Mouse (Mus musculus) mouse embryonic stem cell (cell line): ENCODE results near the gene Gm5294.

Experiments
- in situ Hi-C, 2 experiments: fragments of 300-500 bp; cut with MboI; formaldehyde crosslinking; loops; 1 replicate in 1 of 2; 3 replicates in 1 of 2; pipeline ENCODE4 v1.14.3; 2019 to 2020; ENCODE audit warnings: low sequenced_read_pairs in 2 of 2, low pct_unique_long_range_greater_than_20kb in 1 of 2, mixed read lengths in 1 of 2; ENCODE audit not compliant: unreplicated experiment in 1 of 2

The Gm5294 gene

GRCm38 (mm10) chr5:138819780-138820179, at the start of gene Gm5294:
Gene Gm5294 (plus strand): TSS chr5:138820080.
- in situ Hi-C loops = no loop called here

DNA sequence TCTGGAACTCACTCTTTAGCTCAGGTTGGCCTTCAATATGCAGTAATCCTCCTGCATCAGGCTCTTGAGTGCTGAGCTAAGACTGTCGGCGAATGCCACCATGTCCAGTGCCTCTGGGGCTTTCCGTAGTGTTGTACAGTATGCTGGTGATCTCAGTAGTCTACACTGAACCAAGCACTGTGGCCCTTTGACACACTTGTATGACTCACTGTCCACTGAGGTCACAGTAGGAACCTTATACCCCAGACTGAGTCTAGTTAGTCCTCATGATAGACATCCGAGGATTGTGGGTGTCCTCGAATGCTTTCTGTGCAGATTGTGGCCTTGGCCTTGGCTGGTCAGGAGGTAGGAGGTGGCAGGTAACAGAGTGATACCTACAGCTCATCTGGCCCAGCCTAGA, 44.8 kb upstream of the Gm5294 start:
- in situ Hi-C loops = no loop called here

DNA sequence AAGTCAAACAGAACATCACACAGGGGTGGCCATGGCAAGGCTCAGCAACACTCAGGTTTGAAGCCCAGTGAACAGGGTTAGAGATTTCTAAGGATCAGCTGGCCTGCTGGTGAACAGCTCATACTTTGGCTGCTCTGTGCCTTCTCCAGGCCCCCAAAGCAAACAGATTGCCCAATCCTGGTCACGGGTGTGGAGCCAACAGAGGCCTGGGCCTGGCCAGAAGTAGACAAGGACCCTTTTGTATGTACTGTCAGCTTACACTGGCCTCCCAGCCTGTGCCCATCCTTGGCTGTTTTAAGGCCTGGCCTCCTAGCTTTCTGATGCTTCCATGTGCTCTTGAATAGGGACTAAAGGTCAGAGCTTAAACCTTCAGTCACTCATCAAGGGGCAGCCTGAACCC, 43.5 kb upstream of the Gm5294 start:
- in situ Hi-C loops = no loop called here

DNA sequence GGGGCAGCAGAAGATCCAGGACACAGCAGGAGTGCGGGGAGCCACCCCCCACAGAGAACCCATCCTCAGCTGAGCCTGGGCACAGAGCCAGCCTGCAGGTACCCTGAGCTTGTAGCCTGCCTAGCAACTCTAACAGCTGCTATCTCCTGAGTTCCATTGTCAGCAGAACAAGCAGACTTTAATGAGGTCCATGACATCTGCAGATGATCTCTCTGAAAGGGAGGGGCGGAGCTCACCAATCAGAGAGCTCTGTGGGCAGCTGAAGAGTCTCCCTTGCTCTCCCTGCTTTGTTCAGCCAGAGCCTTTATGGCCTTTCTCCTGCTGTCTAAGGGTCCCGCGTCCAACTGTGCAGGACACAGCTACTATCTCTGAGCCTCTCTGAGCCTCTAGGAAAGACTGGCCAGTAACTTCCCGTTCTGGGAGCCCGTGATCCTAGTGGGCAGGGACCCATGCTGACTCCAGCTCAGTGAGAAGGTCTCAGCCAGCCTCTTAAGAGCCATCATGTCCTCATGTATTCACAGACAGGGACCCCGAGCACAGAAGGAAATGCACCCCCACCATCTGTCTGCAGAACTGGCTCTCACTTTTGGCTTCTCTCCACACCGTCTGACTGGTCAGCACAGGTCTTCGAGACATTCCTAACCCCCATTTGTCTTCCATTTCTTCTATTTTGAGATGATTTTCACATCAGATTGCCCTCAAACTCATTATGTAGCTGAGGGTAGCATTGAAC, 41.0 kb upstream of the Gm5294 start:
- in situ Hi-C loops = no loop called here

DNA sequence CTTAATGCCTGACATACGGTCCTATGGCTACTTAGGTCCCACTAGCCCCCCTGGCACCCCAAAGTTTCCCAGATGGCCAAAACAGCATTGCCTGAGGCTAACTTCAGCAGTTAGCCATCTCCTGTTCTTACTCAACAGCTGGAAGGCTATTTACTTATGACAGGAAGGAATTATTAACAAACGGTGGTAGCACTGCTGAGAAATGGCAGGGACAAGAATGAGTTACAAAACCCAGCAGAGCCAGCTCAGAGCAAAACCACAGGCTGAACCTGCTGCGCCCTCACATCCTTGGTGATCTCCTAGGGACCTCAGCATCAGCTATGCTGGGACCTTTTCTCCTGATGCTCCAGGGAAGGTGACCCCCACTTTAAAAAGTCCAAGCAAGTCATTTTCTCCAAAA, 40.2 kb upstream of the Gm5294 start:
- in situ Hi-C loops = no loop called here

DNA sequence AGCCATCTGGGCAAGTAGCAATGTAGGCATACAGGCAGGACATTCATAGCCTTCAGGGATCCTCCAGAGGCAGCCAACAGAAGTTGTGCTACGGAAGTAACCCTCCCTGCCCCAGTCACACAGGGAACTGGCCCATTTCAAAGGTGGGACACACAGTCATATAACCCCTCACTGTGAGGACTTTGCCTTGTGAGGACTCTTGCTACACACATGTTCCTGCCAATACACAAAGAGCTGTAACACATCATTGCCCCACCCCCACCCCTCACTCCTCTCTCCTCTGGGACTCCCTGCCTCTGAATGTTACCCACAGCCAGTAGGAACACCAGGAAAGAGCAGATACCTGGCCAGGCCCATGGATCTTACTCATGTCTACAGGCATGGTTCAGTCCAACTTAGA, 37.2 kb upstream of the Gm5294 start:
- in situ Hi-C loops = no loop called here

- in situ Hi-C loops = no loop called here
These were observed 36.7 kb upstream of the Gm5294 start for GRCm38 (mm10) chr5:138783181-138783580.

GRCm38 (mm10) chr5:138785986-138786515, 33.8 kb upstream of the Gm5294 start:
- in situ Hi-C loops = no loop called here

DNA sequence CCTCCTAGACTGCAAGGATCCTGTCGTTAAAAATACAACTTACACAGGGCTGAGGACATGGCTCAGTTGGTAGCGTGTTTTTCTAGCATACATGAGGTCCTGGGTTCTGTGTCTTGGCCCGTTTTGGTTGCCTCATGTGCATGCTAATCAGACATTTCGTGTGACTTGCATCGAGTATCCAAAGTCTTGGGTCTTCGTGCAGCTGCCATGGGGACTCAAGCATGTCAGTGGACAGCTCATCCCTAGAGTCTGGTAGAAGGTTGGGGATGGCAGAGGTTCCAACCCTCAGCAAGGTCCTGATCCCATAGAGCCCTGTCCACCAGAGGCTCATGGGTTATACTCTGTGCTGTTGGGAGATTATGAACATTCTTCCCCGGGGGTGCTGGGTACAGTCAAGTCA, 32.2 kb upstream of the Gm5294 start:
- in situ Hi-C loops = no loop called here

- in situ Hi-C loops = no loop called here
These were observed 31.2 kb upstream of the Gm5294 start for GRCm38 (mm10) chr5:138788481-138789211.

DNA sequence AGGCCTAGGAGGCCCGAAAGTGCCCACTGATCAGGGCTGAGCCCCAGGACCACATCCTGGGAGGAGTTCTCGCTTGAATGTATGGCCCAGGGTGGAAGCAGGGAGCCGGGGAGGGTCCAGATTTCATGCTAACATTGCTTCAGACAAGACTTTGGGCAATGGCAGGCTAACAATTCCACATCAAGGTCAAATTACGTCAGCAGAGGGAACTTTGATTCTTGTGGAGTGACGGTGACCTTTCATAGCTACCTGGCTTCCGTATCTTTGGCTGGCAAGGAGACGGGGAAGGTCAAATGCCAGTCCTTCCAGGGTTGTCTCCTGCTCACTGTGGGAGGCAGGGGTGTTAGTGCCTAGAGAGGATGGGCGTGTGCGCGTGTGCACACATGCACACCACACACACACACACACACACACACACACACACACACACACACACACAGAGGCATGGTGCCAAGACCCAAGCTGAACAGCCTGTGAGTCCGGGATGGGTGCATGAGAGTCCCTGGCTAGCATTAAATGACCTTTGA, 28.9 kb upstream of the Gm5294 start:
- in situ Hi-C loops = no loop called here

DNA sequence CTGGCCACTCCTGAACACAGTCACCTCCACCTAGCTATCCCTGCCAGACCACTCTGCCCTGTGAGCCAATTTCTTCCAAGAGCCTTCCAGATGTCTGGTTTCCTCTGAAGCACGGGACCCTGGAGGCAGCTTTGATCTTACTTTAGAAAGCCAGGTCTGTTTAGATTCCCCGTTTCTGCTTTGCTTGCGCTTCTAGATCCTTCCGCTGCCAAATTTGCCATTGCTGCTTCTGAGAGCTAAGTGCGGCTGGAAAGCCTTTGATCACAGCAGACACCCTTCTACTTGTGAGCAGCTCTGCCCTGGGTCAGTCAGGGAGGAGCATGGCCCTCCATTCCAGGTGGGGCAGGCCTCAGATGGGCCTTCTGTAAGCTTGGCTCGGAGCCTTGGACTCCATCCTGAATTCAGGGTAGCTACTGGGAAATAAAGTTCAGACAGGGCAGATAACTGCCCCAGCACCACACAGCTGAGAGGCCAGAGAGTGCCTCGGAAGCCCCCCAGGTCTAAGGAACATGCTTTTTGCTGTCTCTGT, 18.2 kb upstream of the Gm5294 start:
- in situ Hi-C loops = no loop called here

DNA sequence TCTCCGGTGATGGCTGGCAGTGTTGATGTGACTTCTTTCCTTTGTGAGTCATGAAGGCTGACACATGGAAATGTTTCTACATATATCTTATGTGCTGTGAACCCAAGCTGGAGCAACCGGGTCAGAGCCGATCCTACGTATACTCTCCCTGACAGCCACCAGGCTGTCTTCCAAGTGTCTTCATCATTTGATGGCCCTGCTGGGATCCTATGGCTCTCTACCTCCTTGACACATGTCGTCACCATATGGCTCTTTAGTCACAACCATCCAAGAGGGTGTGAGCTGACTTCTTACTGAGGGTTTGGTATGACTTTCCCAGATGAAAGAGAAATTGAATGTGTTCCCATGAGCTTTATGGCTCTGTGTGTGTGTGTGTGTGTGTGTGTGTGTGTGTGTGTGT, 15.6 kb upstream of the Gm5294 start:
- in situ Hi-C loops = no loop called here

GRCm38 (mm10) chr5:138809767-138810166, 10.1 kb upstream of the Gm5294 start:
- in situ Hi-C loops = no loop called here

- in situ Hi-C loops = no loop called here
These were observed 945 bp downstream of the Gm5294 start for GRCm38 (mm10) chr5:138820717-138821332.

DNA sequence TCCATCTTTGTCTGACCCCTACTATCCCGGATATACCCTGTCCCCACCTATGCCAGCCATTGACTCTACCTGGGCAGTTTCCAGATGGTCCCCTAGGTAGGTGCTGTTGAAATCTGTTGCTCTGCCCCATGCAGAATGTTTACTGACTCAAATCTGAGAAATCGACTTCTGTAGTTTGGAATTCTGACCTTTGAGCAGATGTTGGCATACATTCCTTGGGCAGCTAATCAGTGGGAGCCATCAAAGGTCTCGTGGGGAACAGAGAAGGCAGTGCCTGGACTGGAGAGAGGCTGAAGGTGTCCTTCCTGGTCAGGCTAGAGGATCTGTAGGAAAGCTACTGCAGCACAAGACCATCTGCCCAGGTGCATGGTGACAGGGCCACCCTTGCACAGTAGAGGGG, 5.2 kb downstream of the Gm5294 start:
- in situ Hi-C loops = no loop called here

- in situ Hi-C loops = no loop called here
These were observed 13.5 kb downstream of the Gm5294 start for GRCm38 (mm10) chr5:138833406-138833805.

DNA sequence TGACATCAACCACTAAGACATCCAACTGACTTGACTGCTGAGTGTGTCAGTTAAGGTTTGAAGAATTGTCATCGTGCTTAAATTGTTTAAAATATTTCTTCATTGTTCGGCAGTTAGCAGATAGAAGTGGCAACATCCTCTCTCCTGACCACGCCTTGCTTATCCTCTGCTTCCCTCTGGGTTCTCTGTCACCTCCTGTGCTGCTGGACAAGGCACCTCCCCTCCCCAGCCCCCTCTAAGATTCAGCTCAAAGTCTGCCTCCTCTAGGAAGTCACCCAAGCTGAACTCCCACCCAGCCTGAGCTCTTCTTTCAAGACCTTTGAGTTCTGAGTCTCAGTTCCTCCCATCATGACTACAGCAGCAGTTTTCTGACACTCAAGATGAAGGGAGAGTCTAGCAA, 15.0 kb downstream of the Gm5294 start:
- in situ Hi-C loops = no loop called here

GRCm38 (mm10) chr5:138840981-138841380, 21.1 kb downstream of the Gm5294 start:
- in situ Hi-C loops = no loop called here
